Mouse (Mus musculus): Measurements from ENCODE around the gene Cabs1. TPM values are rescaled to one million over a fixed set of nuclear protein-coding genes. Genes with fewer than 3 reads are reported as not detected.

The Cabs1 gene
- polyA plus RNA-seq, 1 experiment from 2014 or later, result not detected

Other genes with a start within 250 kb of the Cabs1 start
- gene Csn1s2a, start 204.9 kb upstream of the Cabs1 start, polyA plus RNA-seq (2015; fragmentation: Nextera tagmentation; extraction: Ambion mirVana), result not detected in 2 replicates
- gene Csn1s2b, start 171.4 kb upstream of the Cabs1 start, polyA plus RNA-seq (2015; fragmentation: Nextera tagmentation; extraction: Ambion mirVana), result not detected in 2 replicates
- gene Prr27, start 153.8 kb upstream of the Cabs1 start, polyA plus RNA-seq (2015; fragmentation: Nextera tagmentation; extraction: Ambion mirVana), result not detected in 2 replicates
- not detected in 2 replicates for gene Odam, start 94.4 kb upstream of the Cabs1 start, polyA plus RNA-seq (2015; fragmentation: Nextera tagmentation; extraction: Ambion mirVana)
- not detected in 2 replicates for gene Csn3, start 53.9 kb upstream of the Cabs1 start, polyA plus RNA-seq (2015; fragmentation: Nextera tagmentation; extraction: Ambion mirVana)
- not detected in 2 replicates for gene 2310003L06Rik, start 10.0 kb upstream of the Cabs1 start, polyA plus RNA-seq (2015; fragmentation: Nextera tagmentation; extraction: Ambion mirVana)
- not detected in 2 replicates for gene Gm28434, start 9.9 kb upstream of the Cabs1 start, polyA plus RNA-seq (2015; fragmentation: Nextera tagmentation; extraction: Ambion mirVana)
- not detected in 2 replicates for gene Smr3a, start 23.1 kb downstream of the Cabs1 start, polyA plus RNA-seq (2015; fragmentation: Nextera tagmentation; extraction: Ambion mirVana)
- not detected in 2 replicates for gene Smr2, start 107.1 kb downstream of the Cabs1 start, polyA plus RNA-seq (2015; fragmentation: Nextera tagmentation; extraction: Ambion mirVana)
- not detected in 2 replicates for gene Gm11116, start 132.1 kb downstream of the Cabs1 start, polyA plus RNA-seq (2015; fragmentation: Nextera tagmentation; extraction: Ambion mirVana)
- gene Gm11115, start 174.7 kb downstream of the Cabs1 start, polyA plus RNA-seq (2015; fragmentation: Nextera tagmentation; extraction: Ambion mirVana), result not detected in 2 replicates

Measured in hindbrain, embryonic 16.5 days (tissue).